Mouse (Mus musculus): Measurements from ENCODE around the gene Gpr19. TPM values are rescaled to one million over a fixed set of nuclear protein-coding genes. Genes with fewer than 3 reads are reported as not detected.

The Gpr19 gene
- polyA plus RNA-seq, 1 experiment, result 26.3 TPM

- Histone ChIP-seq H3K9me3 (replicated peaks; ENCODE audit: control insufficient read depth, insufficient read depth, low read length, poor library complexity, severe bottlenecking) (no peaks in the 10 kb centered on the region), H3K36me3 (ENCODE audit: control insufficient read depth, insufficient read depth, low read length, poor library complexity, severe bottlenecking) (no peaks in the 10 kb centered on the region), H3K9ac (ENCODE audit: low read depth, poor library complexity, severe bottlenecking) (no peak overlapping the region), H3K4me1 (ENCODE audit: control insufficient read depth, insufficient read depth, low read length) (peaks cover 2% of the 10 kb centered on the region), H3K27ac (ENCODE audit: insufficient read depth, low read length) (no peak overlapping the region), H3K4me3 (ENCODE audit: low read depth, low read length) (no peak overlapping the region), H3K27me3 (ENCODE audit: control insufficient read depth, insufficient read depth, low read length, poor library complexity, severe bottlenecking) (no peaks in the 10 kb centered on the region)
- TF ChIP-seq POLR2A (IDR thresholded peaks at IDR 0.05; ENCODE audit: insufficient read depth, low read length) (no peak), EP300 (IDR thresholded peaks at IDR 0.05; ENCODE audit: insufficient read depth, low read depth, low read length) (no peak)
Measured at GRCm38 (mm10) chr6:134849461-134849860, 48.9 kb downstream of the Gpr19 start.

GRCm38 (mm10) chr6:134848197-134848890 is 50.0 kb downstream of the Gpr19 start:
- Histone ChIP-seq H3K27ac (ENCODE audit: insufficient read depth, low read length) (no peak overlapping the region), H3K36me3 (ENCODE audit: control insufficient read depth, insufficient read depth, low read length, poor library complexity, severe bottlenecking) (no peaks in the 10 kb centered on the region), H3K27me3 (ENCODE audit: control insufficient read depth, insufficient read depth, low read length, poor library complexity, severe bottlenecking) (no peaks in the 10 kb centered on the region), H3K9ac (ENCODE audit: low read depth, poor library complexity, severe bottlenecking) (no peak overlapping the region), H3K9me3 (replicated peaks; ENCODE audit: control insufficient read depth, insufficient read depth, low read length, poor library complexity, severe bottlenecking) (no peaks in the 10 kb centered on the region), H3K4me1 (ENCODE audit: control insufficient read depth, insufficient read depth, low read length) (peaks cover 2% of the 10 kb centered on the region), H3K4me3 (ENCODE audit: low read depth, low read length) (no peak overlapping the region)
- TF ChIP-seq POLR2A (IDR thresholded peaks at IDR 0.05; ENCODE audit: insufficient read depth, low read length), result no peak
- TF ChIP-seq CTCF (IDR thresholded peaks at IDR 0.05; ENCODE audit: low read depth, low read length), result no peak
- no peak for TF ChIP-seq EP300 (IDR thresholded peaks at IDR 0.05; ENCODE audit: insufficient read depth, low read depth, low read length)

DNA sequence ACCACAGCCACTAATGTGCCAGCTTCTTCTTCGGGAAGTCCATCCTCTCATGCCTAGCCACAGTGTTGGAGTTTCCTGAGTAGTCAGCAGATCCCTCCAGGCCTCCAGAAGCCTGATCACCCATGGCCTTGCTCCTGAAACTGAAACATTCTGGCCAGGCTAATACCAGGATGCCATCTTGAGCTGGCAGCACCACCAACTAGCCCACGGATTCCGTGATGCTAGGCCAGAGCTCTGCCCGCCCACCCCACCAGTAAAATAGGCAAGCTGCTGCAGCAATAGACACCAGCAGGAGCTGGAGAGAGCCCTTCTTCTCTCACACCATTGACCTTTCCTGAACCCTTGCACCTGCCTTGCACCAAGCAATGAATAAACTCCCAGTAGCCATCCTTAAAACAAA is 50.8 kb downstream of the Gpr19 start:
- no peak for TF ChIP-seq CTCF (IDR thresholded peaks at IDR 0.05; ENCODE audit: low read depth, low read length)
- H3K36me3 ChIP-seq (ENCODE audit: control insufficient read depth, insufficient read depth, low read length, poor library complexity, severe bottlenecking), result no peaks in the 10 kb centered on the region
- no peak overlapping the region for H3K4me3 ChIP-seq (ENCODE audit: low read depth, low read length)
- H3K27ac ChIP-seq (ENCODE audit: insufficient read depth, low read length), result no peak overlapping the region
- H3K4me1 ChIP-seq (ENCODE audit: control insufficient read depth, insufficient read depth, low read length), result peaks cover 2% of the 10 kb centered on the region
- no peaks in the 10 kb centered on the region for H3K9me3 ChIP-seq (replicated peaks; ENCODE audit: control insufficient read depth, insufficient read depth, low read length, poor library complexity, severe bottlenecking)
- no peak overlapping the region for H3K9ac ChIP-seq (ENCODE audit: low read depth, poor library complexity, severe bottlenecking)
- H3K27me3 ChIP-seq (ENCODE audit: control insufficient read depth, insufficient read depth, low read length, poor library complexity, severe bottlenecking), result no peaks in the 10 kb centered on the region

- H3K9me3 ChIP-seq (replicated peaks; ENCODE audit: control insufficient read depth, insufficient read depth, low read length, poor library complexity, severe bottlenecking), result no peaks in the 10 kb centered on the region
- no peaks in the 10 kb centered on the region for H3K36me3 ChIP-seq (ENCODE audit: control insufficient read depth, insufficient read depth, low read length, poor library complexity, severe bottlenecking)
- H3K27ac ChIP-seq (ENCODE audit: insufficient read depth, low read length), result no peak overlapping the region
- no peak overlapping the region for H3K9ac ChIP-seq (ENCODE audit: low read depth, poor library complexity, severe bottlenecking)
- no peak overlapping the region for H3K4me3 ChIP-seq (ENCODE audit: low read depth, low read length)
- H3K4me1 ChIP-seq (ENCODE audit: control insufficient read depth, insufficient read depth, low read length), result peaks cover 2% of the 10 kb centered on the region
- no peaks in the 10 kb centered on the region for H3K27me3 ChIP-seq (ENCODE audit: control insufficient read depth, insufficient read depth, low read length, poor library complexity, severe bottlenecking)
- TF ChIP-seq CTCF (IDR thresholded peaks at IDR 0.05; ENCODE audit: low read depth, low read length) (no peak), POLR2A (IDR thresholded peaks at IDR 0.05; ENCODE audit: insufficient read depth, low read length) (no peak), EP300 (IDR thresholded peaks at IDR 0.05; ENCODE audit: insufficient read depth, low read depth, low read length) (no peak)
Measured at GRCm38 (mm10) chr6:134846308-134846707, 52.1 kb downstream of the Gpr19 start.

DNA sequence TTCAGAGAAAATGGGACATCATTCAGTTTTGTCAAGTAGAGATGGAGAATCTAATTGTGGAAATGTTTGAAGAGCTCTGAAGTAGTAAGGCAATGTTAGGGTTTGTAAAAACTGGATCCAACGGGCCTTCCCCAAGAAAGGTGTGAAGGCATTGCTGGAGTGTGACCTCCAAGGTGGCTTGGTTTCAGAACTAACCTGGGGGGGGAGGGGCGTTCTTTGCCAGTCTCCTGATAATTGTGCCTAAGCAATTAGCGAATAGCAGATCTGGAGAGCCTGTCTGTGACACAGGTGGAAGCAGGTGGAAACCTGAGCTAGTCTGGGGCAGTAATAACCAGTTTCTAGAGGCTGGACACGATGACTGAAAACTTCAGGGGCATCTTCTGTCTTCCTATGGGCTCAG is 52.7 kb downstream of the Gpr19 start:
- TF ChIP-seq CTCF (IDR thresholded peaks at IDR 0.05; ENCODE audit: low read depth, low read length) (no peak), EP300 (IDR thresholded peaks at IDR 0.05; ENCODE audit: insufficient read depth, low read depth, low read length) (no peak), POLR2A (IDR thresholded peaks at IDR 0.05; ENCODE audit: insufficient read depth, low read length) (no peak)
- Histone ChIP-seq H3K4me3 (ENCODE audit: low read depth, low read length) (no peak overlapping the region), H3K4me1 (ENCODE audit: control insufficient read depth, insufficient read depth, low read length) (peaks cover 2% of the 10 kb centered on the region), H3K27ac (ENCODE audit: insufficient read depth, low read length) (no peak overlapping the region), H3K9me3 (replicated peaks; ENCODE audit: control insufficient read depth, insufficient read depth, low read length, poor library complexity, severe bottlenecking) (no peaks in the 10 kb centered on the region), H3K9ac (ENCODE audit: low read depth, poor library complexity, severe bottlenecking) (no peak overlapping the region), H3K36me3 (ENCODE audit: control insufficient read depth, insufficient read depth, low read length, poor library complexity, severe bottlenecking) (no peaks in the 10 kb centered on the region), H3K27me3 (ENCODE audit: control insufficient read depth, insufficient read depth, low read length, poor library complexity, severe bottlenecking) (no peaks in the 10 kb centered on the region)

DNA sequence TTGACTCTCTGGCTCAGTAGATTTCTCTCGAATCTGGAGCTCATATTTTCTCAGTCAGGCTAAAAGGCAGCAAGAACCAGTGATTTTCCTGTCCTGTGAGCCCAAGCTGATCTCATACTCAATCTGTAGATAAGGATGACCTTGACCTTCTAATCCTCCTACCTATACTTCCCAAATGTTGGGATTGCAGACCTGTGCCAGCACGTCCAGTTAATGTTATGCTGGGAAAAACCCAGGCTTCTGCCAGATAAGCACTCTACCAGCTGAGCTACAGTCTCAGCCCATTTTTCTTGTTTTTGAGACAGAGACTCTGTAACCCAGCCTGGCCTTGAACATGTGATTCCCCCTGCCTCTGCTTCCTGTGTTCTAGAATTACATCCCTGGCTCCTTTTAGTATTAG is 58.0 kb downstream of the Gpr19 start:
- H3K4me3 ChIP-seq (ENCODE audit: low read depth, low read length), result no peak overlapping the region
- H3K9ac ChIP-seq (ENCODE audit: low read depth, poor library complexity, severe bottlenecking), result no peak overlapping the region
- no peak for TF ChIP-seq CTCF (IDR thresholded peaks at IDR 0.05; ENCODE audit: low read depth, low read length)
- no peak overlapping the region for H3K27ac ChIP-seq (ENCODE audit: insufficient read depth, low read length)
- H3K4me1 ChIP-seq (ENCODE audit: control insufficient read depth, insufficient read depth, low read length), result no peaks in the 10 kb centered on the region
- H3K9me3 ChIP-seq (replicated peaks; ENCODE audit: control insufficient read depth, insufficient read depth, low read length, poor library complexity, severe bottlenecking), result no peaks in the 10 kb centered on the region
- no peaks in the 10 kb centered on the region for H3K36me3 ChIP-seq (ENCODE audit: control insufficient read depth, insufficient read depth, low read length, poor library complexity, severe bottlenecking)
- no peaks in the 10 kb centered on the region for H3K27me3 ChIP-seq (ENCODE audit: control insufficient read depth, insufficient read depth, low read length, poor library complexity, severe bottlenecking)
